Mouse (Mus musculus) c-Kit-positive CD71-positive TER-119-positive erythroid progenitor cells, embryonic 14.5 days (primary cell): ENCODE data around the gene Ap4s1.

Source experiments
- DNase-seq: peaks from one replicate; pipeline ENCODE4 v3.0.0-alpha.2; 2013; ENCODE audit warnings: low spot score

Gene Ap4s1

DNA sequence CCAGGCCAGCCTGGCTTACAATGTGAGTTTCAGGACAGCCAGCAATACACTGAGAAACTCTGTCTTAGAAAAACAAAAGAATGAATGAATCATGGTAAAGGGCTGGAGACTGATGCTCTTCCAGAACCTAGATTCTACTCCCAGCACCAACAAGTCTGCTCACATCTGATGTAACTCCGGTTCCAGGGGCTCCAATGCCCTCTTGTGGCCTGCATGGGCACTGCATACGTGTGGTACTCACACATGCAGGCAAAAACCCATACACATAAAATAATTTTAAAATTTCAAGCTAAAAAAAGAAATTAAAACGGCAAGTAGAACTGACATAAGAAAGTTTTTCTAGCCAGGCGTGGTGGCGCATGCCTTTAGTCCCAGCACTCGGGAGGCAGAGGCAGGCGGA, 94.0 kb downstream of the Ap4s1 start:
- peak; percentile 27 for DNase-seq
